Mouse (Mus musculus) cerebellum, postnatal 25 days (tissue): ENCODE data around the gene Lgalsl.

Source experiments
- DNase-seq, 2 experiments: peaks; one replicate each; pipeline ENCODE4 v3.0.0; 2021; ENCODE audit warnings: mixed read lengths in 2 of 2

The Lgalsl gene

DNA sequence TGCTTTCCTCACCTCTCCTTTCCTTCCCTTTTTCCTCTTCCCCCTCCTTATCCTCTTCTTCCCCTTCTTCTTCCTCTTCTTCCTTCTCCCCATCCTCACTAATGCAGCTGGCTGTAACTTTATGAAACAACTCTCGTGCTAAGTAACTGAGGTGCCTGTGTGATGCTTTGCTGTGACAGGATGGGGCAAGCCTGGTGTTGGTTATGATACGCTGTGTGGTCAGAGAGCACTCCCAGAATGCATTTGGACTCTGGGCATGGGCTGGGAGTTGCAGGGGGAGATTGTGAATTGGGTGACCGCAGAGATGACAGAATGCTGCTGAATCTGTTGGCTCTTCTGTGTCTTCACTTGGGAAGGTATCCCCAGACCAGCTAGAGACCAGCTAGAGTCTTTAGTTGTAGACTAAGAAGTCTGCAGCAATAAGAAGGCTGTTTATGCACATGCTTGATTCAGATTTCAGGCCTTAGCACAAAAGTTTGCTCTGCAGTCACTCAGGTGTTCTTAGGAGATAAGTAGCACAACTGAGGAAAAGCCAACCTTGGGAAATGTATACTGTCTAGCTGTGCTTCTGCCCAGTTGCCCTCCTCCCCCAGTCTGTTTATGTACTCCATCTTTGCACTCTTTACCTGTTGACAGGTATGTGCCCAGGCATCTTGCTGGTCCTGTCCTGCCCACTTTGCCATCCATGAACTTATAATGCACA, 51.8 kb downstream of the Lgalsl start:
- DNase-seq: no peak

DNA sequence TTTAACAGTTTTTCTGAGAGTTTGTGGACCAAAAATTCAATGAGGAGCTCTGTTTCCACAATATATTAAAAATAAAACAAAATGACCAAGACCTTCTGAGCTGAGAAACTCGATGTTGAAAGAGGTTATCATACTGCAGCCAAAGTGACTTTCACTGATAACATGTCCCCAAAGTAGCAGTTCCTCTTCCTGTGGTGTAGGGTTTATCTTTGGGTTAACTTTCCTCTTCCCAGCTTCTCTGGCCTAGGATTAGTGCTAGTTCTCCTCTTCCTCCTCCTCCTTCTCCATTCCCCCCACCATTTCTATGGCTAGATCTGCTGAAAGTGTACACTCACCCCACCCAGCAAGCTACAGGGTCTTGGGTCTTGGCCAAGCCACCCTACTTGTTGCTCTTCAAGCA, 52.6 kb downstream of the Lgalsl start:
- DNase-seq: no peak

DNA sequence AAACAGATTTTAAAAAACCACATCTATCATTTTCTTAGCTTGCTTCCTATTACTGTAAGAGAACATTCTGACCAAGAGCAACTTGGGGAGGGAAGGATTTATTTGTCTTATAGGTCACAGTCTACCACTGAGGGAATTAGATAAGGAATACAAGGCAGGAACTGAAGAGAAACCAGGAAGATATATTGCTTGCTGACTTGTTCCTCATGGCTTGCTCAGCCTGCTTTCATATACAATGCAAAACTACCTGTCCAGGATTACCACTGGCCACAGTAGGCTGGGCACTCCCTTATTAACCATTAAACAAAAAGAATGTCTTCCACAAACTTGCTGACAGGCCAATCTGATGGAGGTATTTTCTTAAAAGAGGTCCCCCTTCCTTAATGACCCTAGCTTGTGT, 54.2 kb downstream of the Lgalsl start:
- DNase-seq: no peak
